Mouse (Mus musculus) hindbrain, postnatal 0 days (tissue): ENCODE measurements at regions not wholly inside any gene's neighbourhood (a gene's known extent, or its start where the extent isn't known, plus 50 kb on each side); places are given as distances from the start of the nearest gene placed in this dataset.

Experiments
- ATAC-seq: fragments of 200-750 bp; cut with Nextera tagmentation; 2 replicates; pipeline ENCODE4 v1.8.0; 2017; ENCODE audit warnings: mild to moderate bottlenecking, moderate TSS enrichment, moderate library complexity
- DNase-seq: peaks from one replicate; pipeline ENCODE4 v3.0.0-alpha.2; 2015; ENCODE audit warnings: low spot score
- H3K27ac ChIP-seq: fragments of 300-500 bp; sonication (generic); 2 replicates; pipeline ENCODE4 v1.5.1; 2014; ENCODE audit warnings: mild to moderate bottlenecking
- H3K27me3 ChIP-seq: fragments of 300-500 bp; sonication (generic); 2 replicates; pipeline ENCODE4 v1.6.1; 2014; ENCODE audit warnings: low read length, mixed read lengths; ENCODE audit not compliant: insufficient read depth
- H3K36me3 ChIP-seq: fragments of 300-500 bp; sonication (generic); 2 replicates; pipeline ENCODE4 v1.6.1; 2014; ENCODE audit warnings: low read length, mixed read lengths; ENCODE audit not compliant: insufficient read depth
- H3K4me1 ChIP-seq: fragments of 300-500 bp; sonication (generic); 2 replicates; pipeline ENCODE4 v1.6.1; 2014; ENCODE audit warnings: antibody characterized with exemption, low read length, mixed read lengths; ENCODE audit not compliant: insufficient read depth
- H3K4me2 ChIP-seq: fragments of 300-500 bp; sonication (generic); 2 replicates; pipeline ENCODE4 v1.6.1; 2014; ENCODE audit warnings: low read depth, mild to moderate bottlenecking, low read length, moderate library complexity, mixed read lengths
- H3K4me3 ChIP-seq: fragments of 300-500 bp; sonication (generic); 2 replicates; pipeline ENCODE4 v1.5.1; 2014; ENCODE audit warnings: low read length
- H3K9ac ChIP-seq: fragments of 300-500 bp; sonication (generic); replicated peaks from 2 replicates; pipeline ENCODE4 v1.6.1; 2014; ENCODE audit warnings: mild to moderate bottlenecking, low read length, moderate library complexity, mixed read lengths
- H3K9me3 ChIP-seq: fragments of 300-500 bp; sonication (generic); 2 replicates; pipeline ENCODE4 v1.6.1; 2016; ENCODE audit warnings: low read length, mixed read lengths
- CTCF ChIP-seq: IDR thresholded peaks from 2 replicates; pipeline ENCODE4 v1.5.1; 2016; ENCODE audit warnings: antibody characterized with exemption, control low read depth, low read depth
- WGBS: fragments of 180-500 bp; shearing (Covaris S2); extraction: QIAGEN DNeasy Blood & Tissue Kit; methylation state at CpG from one replicate; pipeline ENCODE4 v1.1.7; 2014; 5-methylcytosine and 5-hydroxymethylcytosine counted together

- H3K36me3 ChIP-seq = no peaks in the 10 kb centered on the region
- no peak for TF ChIP-seq CTCF
- H3K4me3 ChIP-seq = peak overlapping the region; percentile 34; the same call in 1 of the 2 replicates
- ATAC-seq (no peak), DNase-seq (no peak)
- H3K4me1 ChIP-seq = 0 out of 2 replicates have a peak, but pooled peaks cover 4% of the 10 kb centered on the region
- H3K27ac ChIP-seq = no peak overlapping the region
- WGBS = 41% methylated on average over 9 of the region's 9 CpGs
- no peak overlapping the region for H3K9ac ChIP-seq
- H3K4me2 ChIP-seq = peak overlapping the region; percentile 65
- H3K9me3 ChIP-seq = no peaks in the 10 kb centered on the region
- H3K27me3 ChIP-seq = no peaks in the 10 kb centered on the region; the same call in 1 of the 2 replicates
Observed at GRCm38 (mm10) chr16:30187400-30187799, 79.9 kb downstream of the Cpn2 start.

- H3K9ac ChIP-seq = no peak overlapping the region
- H3K36me3 ChIP-seq = no peaks in the 10 kb centered on the region
- H3K4me2 ChIP-seq = peak overlapping the region; percentile 65
- H3K4me1 ChIP-seq = 0 out of 2 replicates have a peak, but pooled peaks cover 4% of the 10 kb centered on the region
- peak; percentile 86 for TF ChIP-seq CTCF
- WGBS = 2% methylated on average over 25 of the region's 26 CpGs
- ATAC-seq (peak; percentile 71), DNase-seq (peak; percentile 93)
- no peaks in the 10 kb centered on the region; the same call in 1 of the 2 replicates for H3K27me3 ChIP-seq
- H3K4me3 ChIP-seq = peak overlapping the region; percentile 34
- no peak overlapping the region for H3K27ac ChIP-seq
- no peaks in the 10 kb centered on the region for H3K9me3 ChIP-seq
Observed at GRCm38 (mm10) chr16:30187907-30188414, 79.3 kb downstream of the Cpn2 start.

DNA sequence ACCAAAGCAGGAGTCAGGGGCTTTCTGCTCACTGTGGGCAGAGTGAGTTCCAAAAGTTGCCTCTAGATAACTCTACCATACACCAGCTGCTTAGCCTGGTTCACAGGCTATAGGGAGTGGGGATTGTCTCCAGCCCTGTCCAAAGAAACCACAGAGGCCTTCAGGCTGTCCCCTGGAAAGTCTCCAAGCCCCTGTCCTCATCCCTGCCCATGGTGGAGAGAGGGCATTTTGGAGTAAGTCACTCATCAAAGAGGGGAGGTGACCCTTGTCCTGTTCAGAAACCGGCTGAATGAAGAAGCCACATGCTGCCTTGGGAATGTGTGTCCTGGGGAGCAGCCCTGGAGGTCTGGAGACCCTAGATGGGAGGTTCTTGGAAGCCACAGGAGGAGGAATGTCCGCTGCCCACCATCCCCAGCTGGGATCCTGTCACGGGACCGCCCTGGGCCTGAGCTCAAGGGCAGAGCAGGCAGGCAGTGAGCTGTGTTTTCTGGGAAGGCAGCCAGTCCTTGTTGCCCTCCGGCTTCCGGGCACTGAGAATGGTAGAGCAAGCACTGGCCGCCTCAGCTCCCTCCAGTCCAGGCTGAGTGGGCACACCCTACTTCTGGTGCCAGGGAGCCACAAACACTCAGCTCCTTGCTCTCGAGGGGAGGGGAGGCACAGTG, 78.4 kb downstream of the Cpn2 start:
- ATAC-seq = peak; percentile 79
- no peaks in the 10 kb centered on the region for H3K9me3 ChIP-seq
- no peak overlapping the region for H3K4me3 ChIP-seq
- no peaks in the 10 kb centered on the region for H3K36me3 ChIP-seq
- TF ChIP-seq CTCF = no peak
- H3K27me3 ChIP-seq = no peaks in the 10 kb centered on the region; the same call in 1 of the 2 replicates
- no peak overlapping the region for H3K9ac ChIP-seq
- 35% methylated on average over 8 of the region's 8 CpGs for WGBS
- peak overlapping the region; percentile 29; the same call in 1 of the 2 replicates for H3K27ac ChIP-seq
- DNase-seq = peak; percentile 83
- H3K4me1 ChIP-seq = peaks cover 8% of the 10 kb centered on the region
- no peak overlapping the region for H3K4me2 ChIP-seq

- H3K4me2 ChIP-seq = no peak overlapping the region
- H3K9ac ChIP-seq = no peak overlapping the region
- H3K9me3 ChIP-seq = no peaks in the 10 kb centered on the region
- DNase-seq (no peak), ATAC-seq (no peak)
- H3K4me3 ChIP-seq = no peak overlapping the region
- no peaks in the 10 kb centered on the region; the same call in 1 of the 2 replicates for H3K27me3 ChIP-seq
- H3K36me3 ChIP-seq = no peaks in the 10 kb centered on the region
- H3K4me1 ChIP-seq = peaks cover 14% of the 10 kb centered on the region
- TF ChIP-seq CTCF = no peak
- 79% methylated on average over 11 of the region's 11 CpGs for WGBS
- no peak overlapping the region for H3K27ac ChIP-seq
Observed at GRCm38 (mm10) chr16:30190351-30190750, 76.9 kb downstream of the Cpn2 start.

DNA sequence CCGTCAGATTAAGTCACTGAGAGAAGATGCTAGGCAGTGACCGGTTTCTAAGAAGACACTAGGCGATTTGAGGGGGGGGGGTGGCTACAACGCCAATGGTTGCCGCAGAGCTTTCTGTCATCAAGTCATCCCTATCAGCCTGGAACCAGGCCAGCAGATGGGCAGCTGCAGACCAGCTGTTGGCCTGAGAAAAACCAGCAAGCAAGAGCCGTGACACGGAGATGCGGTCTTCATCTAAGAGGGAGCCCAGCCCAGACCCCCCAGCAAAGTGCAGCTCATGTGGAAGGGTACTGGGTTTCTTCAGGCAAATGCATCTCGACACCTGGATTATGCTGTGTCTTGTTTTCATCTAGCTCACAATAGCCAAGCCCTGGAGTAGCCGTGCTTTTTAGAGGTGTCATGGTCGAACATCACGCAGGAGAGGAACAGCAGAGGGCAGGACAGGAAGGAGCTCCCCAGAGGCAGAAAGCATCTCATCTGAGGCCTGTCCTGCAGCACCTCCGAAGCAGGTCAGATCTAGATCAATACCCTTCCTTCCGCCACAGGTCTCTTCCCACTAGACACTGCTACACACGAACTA, 76.3 kb downstream of the Cpn2 start:
- ATAC-seq (no peak), DNase-seq (no peak)
- peaks cover 11% of the 10 kb centered on the region for H3K4me1 ChIP-seq
- H3K27me3 ChIP-seq = no peaks in the 10 kb centered on the region; the same call in 1 of the 2 replicates
- no peaks in the 10 kb centered on the region for H3K36me3 ChIP-seq
- H3K27ac ChIP-seq = no peak overlapping the region
- 74% methylated on average over 15 of the region's 15 CpGs for WGBS
- H3K4me3 ChIP-seq = no peak overlapping the region
- TF ChIP-seq CTCF = no peak
- H3K9me3 ChIP-seq = no peaks in the 10 kb centered on the region
- no peak overlapping the region for H3K4me2 ChIP-seq
- no peak overlapping the region for H3K9ac ChIP-seq

DNA sequence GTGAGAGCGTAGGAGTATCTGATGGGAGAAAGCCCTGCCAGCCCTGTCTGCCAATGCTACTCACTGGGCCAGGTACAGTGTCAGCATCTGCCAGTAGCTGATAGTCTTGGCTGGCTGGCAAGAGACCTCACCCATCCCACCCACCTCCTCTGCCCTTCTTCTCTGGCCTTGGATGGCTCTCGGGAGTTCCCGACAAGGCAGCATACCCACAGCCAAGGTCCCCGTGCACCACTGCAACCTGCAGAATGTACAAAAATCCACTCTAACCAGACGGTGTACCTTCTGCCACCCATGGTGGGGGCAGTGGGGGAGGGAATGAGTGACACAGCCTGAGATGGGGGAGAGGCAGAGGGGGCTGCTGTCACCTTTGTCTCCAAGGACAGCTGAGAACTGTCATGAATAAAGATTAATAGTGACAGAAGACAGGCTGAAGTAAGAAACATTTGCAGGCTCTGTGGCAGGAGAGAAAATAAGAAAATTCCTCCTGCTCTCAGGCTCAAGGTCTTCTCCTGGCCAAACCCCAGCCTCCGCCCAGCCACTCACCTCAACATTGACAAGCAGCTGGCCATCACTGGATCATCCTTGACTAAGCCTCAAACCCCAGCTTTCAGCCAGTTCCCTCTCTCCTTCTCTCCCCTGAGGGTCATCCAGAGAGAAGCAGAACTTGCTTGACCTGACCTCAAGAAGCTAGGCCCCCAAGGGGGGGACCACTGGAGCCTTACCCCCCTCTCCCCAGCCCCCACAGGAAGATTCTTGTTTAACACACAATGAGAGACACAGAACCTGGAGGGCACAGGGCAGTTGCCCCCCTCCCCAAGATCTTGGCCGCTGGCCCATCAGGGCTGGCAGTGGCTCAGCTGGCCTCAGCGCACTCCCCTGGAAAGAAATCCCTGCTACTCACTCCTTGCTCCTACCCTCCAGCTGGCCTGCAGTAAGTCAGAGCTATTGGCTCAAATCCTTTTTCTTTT, 73.7 kb downstream of the Cpn2 start:
- H3K27me3 ChIP-seq = no peaks in the 10 kb centered on the region; the same call in 1 of the 2 replicates
- ATAC-seq = peak; percentile 76
- H3K27ac ChIP-seq = no peak overlapping the region

More for the DNA sequence above, 73.7 kb downstream of the Cpn2 start:
- WGBS = 23% methylated on average over 8 of the region's 8 CpGs
- Histone ChIP-seq H3K36me3 (no peaks in the 10 kb centered on the region), H3K9me3 (no peaks in the 10 kb centered on the region), H3K9ac (no peak overlapping the region), H3K4me1 (peaks cover 11% of the 10 kb centered on the region), H3K4me3 (no peak overlapping the region), H3K4me2 (no peak overlapping the region)
- DNase-seq = peak; percentile 80
- no peak for TF ChIP-seq CTCF
